Mouse (Mus musculus) lung, postnatal 0 days (tissue): ENCODE measurements around the gene Pth1r. TPM values are rescaled to one million over a fixed set of nuclear protein-coding genes. Genes with fewer than 3 reads are reported as not detected.

Experiments used
- ATAC-seq: fragments of 200-750 bp; cut with Nextera tagmentation; 2 replicates; pipeline ENCODE4 v1.8.0; 2017; ENCODE audit warnings: moderate library complexity
- DNase-seq: peaks from one replicate; pipeline ENCODE4 v3.0.0-alpha.2; 2016; ENCODE audit warnings: low spot score
- H3K27ac ChIP-seq: fragments of 300-500 bp; sonication (generic); 2 replicates; pipeline ENCODE4 v1.5.1; 2014; ENCODE audit warnings: antibody characterized with exemption, mild to moderate bottlenecking, low read length, mixed read lengths
- H3K27me3 ChIP-seq: fragments of 300-500 bp; sonication (generic); replicated peaks from 2 replicates; pipeline ENCODE4 v1.6.1; 2014; ENCODE audit warnings: low read length, mixed read lengths; ENCODE audit not compliant: insufficient read depth
- H3K36me3 ChIP-seq: fragments of 300-500 bp; sonication (generic); 2 replicates; pipeline ENCODE4 v1.6.1; 2014; ENCODE audit warnings: low read length, mixed read lengths; ENCODE audit not compliant: insufficient read depth
- H3K4me1 ChIP-seq: fragments of 300-500 bp; sonication (generic); 2 replicates; pipeline ENCODE4 v1.6.1; 2014; ENCODE audit warnings: antibody characterized with exemption, low read depth, low read length, mixed read lengths; ENCODE audit not compliant: insufficient read depth
- H3K4me2 ChIP-seq: fragments of 300-500 bp; sonication (generic); replicated peaks from 2 replicates; pipeline ENCODE4 v1.6.1; 2014; ENCODE audit warnings: low read depth, mild to moderate bottlenecking, low read length, moderate library complexity, mixed read lengths
- H3K4me3 ChIP-seq: fragments of 300-500 bp; sonication (generic); 2 replicates; pipeline ENCODE4 v1.5.1; 2014; ENCODE audit warnings: low read depth, low read length
- H3K9ac ChIP-seq: fragments of 300-500 bp; sonication (generic); replicated peaks from 2 replicates; pipeline ENCODE4 v1.6.1; 2014; ENCODE audit warnings: low read depth, mild to moderate bottlenecking
- H3K9me3 ChIP-seq: fragments of 300-500 bp; sonication (generic); 2 replicates; pipeline ENCODE4 v1.6.1; 2016; ENCODE audit warnings: low read length, mixed read lengths
- CTCF ChIP-seq: IDR thresholded peaks from 2 replicates; pipeline ENCODE4 v1.5.1; 2016; ENCODE audit warnings: antibody characterized with exemption, mild to moderate bottlenecking
- EP300 ChIP-seq: IDR thresholded peaks from 2 replicates; pipeline ENCODE4 v1.6.1; 2016; ENCODE audit warnings: antibody characterized with exemption, mild to moderate bottlenecking, control low read depth
- WGBS: fragments of 180-500 bp; shearing (Covaris S2); extraction: QIAGEN DNeasy Blood & Tissue Kit; methylation state at CpG from one replicate; pipeline ENCODE4 v1.1.7; 2014; 5-methylcytosine and 5-hydroxymethylcytosine counted together
- polyA plus RNA-seq: library from polyadenylated mRNA; unstranded; fragments of >200 nt; fragmentation: Nextera tagmentation; extraction: Ambion mirVana; gene quantifications from 2 replicates; pipeline ENCODE4 v1.2.1, GENCODE M21; 2015

Gene Pth1r
- polyA plus RNA-seq, 1 experiment from 2014 or later, result 19.4 TPM

- DNase-seq (no peak), ATAC-seq (no peak)
- H3K4me2 ChIP-seq, result no peak overlapping the region
- H3K36me3 ChIP-seq, result no peaks in the 10 kb centered on the region
- no peak overlapping the region for H3K27ac ChIP-seq
- no peaks in the 10 kb centered on the region for H3K27me3 ChIP-seq
- no peak overlapping the region for H3K9ac ChIP-seq
- no peak for TF ChIP-seq CTCF
- TF ChIP-seq EP300, result no peak
- H3K9me3 ChIP-seq, result no peaks in the 10 kb centered on the region
- no peak overlapping the region for H3K4me3 ChIP-seq
- no peaks in the 10 kb centered on the region; the same call in none of the 2 replicates for H3K4me1 ChIP-seq
- WGBS, result 67% methylated on average over 4 of the region's 4 CpGs
These were observed 6.8 kb upstream of the Pth1r start for GRCm38 (mm10) chr9:110753773-110754172.

DNA sequence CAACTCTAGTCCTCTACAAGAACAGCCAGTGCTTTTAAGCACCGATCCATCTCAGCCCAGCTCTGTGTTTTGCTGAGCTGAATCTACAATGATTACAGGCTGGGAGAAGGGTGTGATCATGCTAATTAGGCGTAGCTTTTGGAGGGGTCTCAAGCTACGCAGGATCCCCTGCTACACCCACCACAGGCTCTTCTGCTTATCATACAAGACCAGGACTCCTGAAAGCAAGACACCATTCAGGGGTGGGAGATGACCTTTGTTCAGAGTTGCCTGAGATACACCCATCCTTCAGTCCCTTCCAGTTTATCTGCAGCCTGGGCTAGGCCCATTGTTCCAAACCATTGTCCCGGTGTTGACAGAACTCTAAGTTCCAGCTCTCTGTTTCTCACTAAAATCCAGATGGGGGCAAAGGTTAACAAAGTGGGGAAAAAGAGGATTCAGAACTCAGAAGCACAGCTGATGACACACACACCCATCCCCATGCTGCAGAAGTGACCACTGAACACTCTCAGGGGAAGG is 6.0 kb upstream of the Pth1r start:
- ATAC-seq (no peak), DNase-seq (no peak)
- no peaks in the 10 kb centered on the region for H3K36me3 ChIP-seq
- WGBS, result 78% methylated on average over 4 of the region's 4 CpGs
- TF ChIP-seq CTCF, result no peak
- no peak for TF ChIP-seq EP300
- H3K9ac ChIP-seq, result no peak overlapping the region
- no peaks in the 10 kb centered on the region; the same call in none of the 2 replicates for H3K4me1 ChIP-seq
- H3K27me3 ChIP-seq, result no peaks in the 10 kb centered on the region
- no peak overlapping the region for H3K27ac ChIP-seq
- H3K4me3 ChIP-seq, result no peak overlapping the region
- H3K4me2 ChIP-seq, result no peak overlapping the region
- no peaks in the 10 kb centered on the region for H3K9me3 ChIP-seq

DNA sequence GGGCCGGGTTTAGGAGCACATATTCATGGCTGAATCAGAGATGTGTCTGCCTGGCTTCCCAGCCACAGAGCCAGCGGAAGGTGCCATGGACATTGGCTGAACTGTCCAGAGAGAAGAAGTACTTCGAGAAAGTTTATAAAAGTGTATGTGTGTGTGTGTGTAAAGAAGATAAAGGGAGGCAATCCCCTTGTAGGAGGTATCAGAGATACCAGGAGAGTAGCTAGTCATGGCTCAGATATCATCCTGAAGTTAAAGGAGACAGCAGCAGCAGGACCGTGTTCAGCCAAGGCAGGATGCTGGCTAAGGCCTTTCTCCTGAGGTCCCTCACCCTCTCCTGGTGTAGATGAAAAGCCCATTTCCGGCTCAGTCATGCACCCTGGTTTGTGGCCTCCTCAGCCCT is 4.5 kb upstream of the Pth1r start:
- no peaks in the 10 kb centered on the region; the same call in none of the 2 replicates for H3K4me1 ChIP-seq
- no peaks in the 10 kb centered on the region for H3K36me3 ChIP-seq
- no peak overlapping the region for H3K27ac ChIP-seq
- 71% methylated on average over 5 of the region's 5 CpGs for WGBS
- H3K4me3 ChIP-seq, result no peak overlapping the region
- TF ChIP-seq CTCF (no peak), EP300 (no peak)
- no peaks in the 10 kb centered on the region for H3K27me3 ChIP-seq
- DNase-seq (no peak), ATAC-seq (no peak)
- no peak overlapping the region for H3K4me2 ChIP-seq
- no peaks in the 10 kb centered on the region for H3K9me3 ChIP-seq
- no peak overlapping the region for H3K9ac ChIP-seq

DNA sequence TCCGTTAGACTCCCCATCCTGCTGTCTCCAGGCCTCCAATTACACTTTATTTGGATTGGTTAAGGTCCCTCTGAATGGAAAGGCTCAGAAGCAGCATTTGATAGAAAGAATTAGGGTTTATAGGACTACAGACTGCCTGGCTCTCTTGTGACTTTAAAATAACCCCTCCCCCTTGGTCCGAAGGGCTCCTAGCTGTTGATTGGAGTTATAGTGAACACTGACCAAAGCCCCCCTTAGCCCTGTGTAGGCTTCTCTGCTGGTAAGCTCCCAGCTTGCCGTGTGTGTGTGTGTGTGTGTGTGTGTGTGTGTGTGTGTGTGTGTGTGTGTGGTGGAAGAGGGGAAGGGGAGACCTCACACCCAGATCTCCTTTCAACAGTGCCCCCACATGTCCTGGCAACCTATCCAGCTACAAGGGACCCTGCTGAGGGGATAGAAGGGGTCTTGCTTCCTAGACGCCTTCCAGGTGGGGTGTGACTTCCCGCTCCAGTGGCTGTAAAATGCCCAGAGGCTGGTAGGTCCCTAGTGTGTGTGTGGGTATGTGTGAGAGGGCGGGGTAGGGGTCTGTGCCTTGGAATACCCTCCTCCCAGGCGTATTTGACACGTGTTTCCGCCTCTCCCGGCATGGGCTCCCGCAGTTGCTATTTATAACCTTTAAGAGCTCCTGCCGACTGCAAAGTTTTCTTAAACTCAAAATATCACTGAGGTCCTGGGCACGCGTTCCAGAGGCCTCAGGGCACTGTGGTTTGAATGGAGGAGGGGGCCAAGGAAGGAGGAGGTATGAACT is 3.7 kb upstream of the Pth1r start:
- H3K27ac ChIP-seq, result no peak overlapping the region
- no peak for TF ChIP-seq CTCF
- TF ChIP-seq EP300, result no peak
- H3K4me2 ChIP-seq, result no peak overlapping the region
- H3K27me3 ChIP-seq, result no peaks in the 10 kb centered on the region
- ATAC-seq, result 0 out of 2 replicates have a peak, but pooled peaks have one; percentile 30
- whole genome bisulfite sequencing, result 22% methylated on average over 14 of the region's 14 CpGs
- no peaks in the 10 kb centered on the region for H3K9me3 ChIP-seq
- DNase-seq, result no peak
- H3K4me3 ChIP-seq, result no peak overlapping the region
- H3K36me3 ChIP-seq, result no peaks in the 10 kb centered on the region
- H3K9ac ChIP-seq, result no peak overlapping the region
- H3K4me1 ChIP-seq, result no peaks in the 10 kb centered on the region; the same call in none of the 2 replicates

DNA sequence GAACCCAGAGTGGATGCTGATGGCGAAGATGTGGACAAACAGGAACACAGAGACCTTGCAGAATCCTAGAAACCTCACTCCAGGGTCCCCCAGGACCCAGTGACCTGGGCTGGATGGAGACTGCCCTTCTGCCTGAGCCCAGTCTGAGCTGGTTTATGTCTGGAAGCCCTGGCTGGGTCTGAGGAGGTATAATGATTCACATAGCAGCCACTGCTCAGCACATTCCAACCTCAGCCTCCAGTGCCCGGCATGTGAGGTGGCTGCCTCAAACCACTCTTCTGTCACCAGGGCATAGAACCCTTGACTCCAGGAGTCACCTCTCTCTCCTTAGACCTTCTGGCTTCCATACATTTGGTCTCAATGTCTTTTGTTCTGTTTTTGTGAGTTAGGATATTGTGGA is 1.5 kb upstream of the Pth1r start:
- peaks cover 2% of the 10 kb centered on the region; the same call in 1 of the 2 replicates for H3K27me3 ChIP-seq
- H3K4me3 ChIP-seq, result no peak overlapping the region
- no peaks in the 10 kb centered on the region for H3K36me3 ChIP-seq
- H3K27ac ChIP-seq, result no peak overlapping the region
- no peak overlapping the region for H3K4me2 ChIP-seq
- H3K9me3 ChIP-seq, result no peaks in the 10 kb centered on the region
- ATAC-seq, result no peak
- H3K9ac ChIP-seq, result no peak overlapping the region
- no peaks in the 10 kb centered on the region; the same call in none of the 2 replicates for H3K4me1 ChIP-seq
- no peak for DNase-seq
- WGBS, result 36% methylated on average over 2 of the region's 2 CpGs
- no peak for TF ChIP-seq CTCF
- TF ChIP-seq EP300, result no peak

DNA sequence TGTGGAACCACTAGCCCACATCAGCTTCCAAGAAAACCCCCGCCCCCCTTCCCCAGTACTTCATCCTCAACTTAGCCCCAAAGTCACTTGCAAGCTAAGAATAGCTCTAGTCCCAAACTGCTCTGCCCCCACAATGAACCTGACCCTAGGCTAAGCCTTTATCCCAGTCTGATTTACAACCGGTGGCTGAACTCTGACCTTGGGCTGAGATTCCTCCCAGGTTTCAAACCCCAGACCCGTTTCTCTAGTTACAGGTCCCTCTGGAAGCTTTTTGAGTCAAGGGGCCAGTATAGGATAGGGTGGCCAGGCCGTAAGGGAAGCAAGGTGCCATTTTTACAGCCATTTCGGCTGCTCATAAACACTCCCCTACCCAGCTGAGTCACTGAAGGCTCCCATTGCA is 707 bp downstream of the Pth1r start:
- no peak for DNase-seq
- Histone ChIP-seq H3K4me1 (no peaks in the 10 kb centered on the region; the same call in 1 of the 2 replicates), H3K27ac (no peak overlapping the region), H3K27me3 (peaks cover 19% of the 10 kb centered on the region), H3K4me2 (no peak overlapping the region), H3K4me3 (no peak overlapping the region), H3K9me3 (no peaks in the 10 kb centered on the region), H3K36me3 (no peaks in the 10 kb centered on the region), H3K9ac (no peak overlapping the region)
- ATAC-seq, result no peak
- TF ChIP-seq EP300 (no peak), CTCF (no peak)
- WGBS, result 50% methylated on average over 5 of the region's 5 CpGs
